Mouse (Mus musculus) layer of hippocampus, adult 8-10 months (tissue): ENCODE results near the gene Rnase4. TPM values are rescaled to one million over a fixed set of nuclear protein-coding genes. Genes with fewer than 3 reads are reported as not detected.

ENCODE experiments used
- total RNA-seq, 4 experiments: library from RNA; stranded (reverse); gene quantifications; 2 replicates each; pipeline ENCODE4 v1.2.4; 2022

Gene Rnase4
- total RNA-seq, 4 experiments from 2014 or later, result 14.0 to 46.9 (median 27.4) TPM

Other genes with a start within 250 kb of the Rnase4 start
- 1 to 10 TPM; 5.1 to 8.0 (median 7.4) TPM for gene Tep1, start 220.5 kb upstream of the Rnase4 start, total RNA-seq
- gene Klhl33, start 193.6 kb upstream of the Rnase4 start, total RNA-seq, result 1 to 10 TPM; 5.1 to 6.4 (median 5.8) TPM
- 10 to 100 TPM; 30.4 to 37.1 (median 34.9) TPM for gene Osgep, start 166.2 kb upstream of the Rnase4 start, total RNA-seq
- 10 to 100 TPM; 61.2 to 67.5 (median 64.1) TPM for gene Apex1, start 166.1 kb upstream of the Rnase4 start, total RNA-seq
- 100 to 1,000 TPM in 1 of 4 experiments, 10 to 100 TPM in 3; 87.5 to 104 (median 94.3) TPM for gene Pip4p1, start 160.2 kb upstream of the Rnase4 start, total RNA-seq
- gene Pnp, start 160.0 kb upstream of the Rnase4 start, total RNA-seq, result 10 to 100 TPM; 14.9 to 21.4 (median 18.2) TPM
- 10 to 100 TPM in 3 of 4 experiments, 1 to 10 TPM in 1; 8.5 to 15.5 (median 10.8) TPM for gene Gm49342, start 146.6 kb upstream of the Rnase4 start, total RNA-seq
- gene Pnp2, start 135.1 kb upstream of the Rnase4 start, total RNA-seq, result 1 to 10 TPM; 1.3 to 2.0 (median 1.5) TPM
- gene Rnase10, start 83.3 kb upstream of the Rnase4 start, total RNA-seq, result under 1 TPM in 1 of 4 experiments, not detected in 3; 0.20 TPM
- not detected for gene Rnase9, start 49.2 kb upstream of the Rnase4 start, total RNA-seq
- gene Rnase11, start 40.9 kb upstream of the Rnase4 start, total RNA-seq, result not detected
- gene Rnase12, start 33.4 kb upstream of the Rnase4 start, total RNA-seq, result not detected
- gene Olfr750, start 16.6 kb upstream of the Rnase4 start, total RNA-seq, result not detected
- 10 to 100 TPM in 2 of 4 experiments, 1 to 10 TPM in 2; 3.9 to 15.2 (median 8.4) TPM for gene Ang, start 73 bp downstream of the Rnase4 start, total RNA-seq
- not detected for gene Eddm3b, start 23.3 kb downstream of the Rnase4 start, total RNA-seq
- gene Rnase6, start 32.8 kb downstream of the Rnase4 start, total RNA-seq, result under 1 TPM in 2 of 4 experiments, not detected in 2; 0.45 to 0.50 TPM
- gene Rnase1, start 55.7 kb downstream of the Rnase4 start, total RNA-seq, result 1 to 10 TPM; 2.7 to 5.0 (median 3.1) TPM
- under 1 TPM in 1 of 4 experiments, not detected in 3; 0.74 TPM for gene Rnase2b, start 71.2 kb downstream of the Rnase4 start, total RNA-seq
- not detected for gene Ang2, start 108.1 kb downstream of the Rnase4 start, total RNA-seq
- not detected for gene Ear14, start 112.3 kb downstream of the Rnase4 start, total RNA-seq
- gene Rnase2a, start 165.0 kb downstream of the Rnase4 start, total RNA-seq, result not detected